Mouse (Mus musculus) liver, embryonic 12.5 days (tissue): Measurements from ENCODE around the gene Sh2d3c. TPM values are rescaled to one million over a fixed set of nuclear protein-coding genes. Genes with fewer than 3 reads are reported as not detected.

Source experiments
- ATAC-seq: fragments of 200-750 bp; cut with Nextera tagmentation; 2 replicates; pipeline ENCODE4 v1.8.0; 2017; ENCODE audit warnings: moderate number of reproducible peaks, mild to moderate bottlenecking, moderate library complexity
- H3K27ac ChIP-seq: fragments of 300-500 bp; sonication (generic); 2 replicates; pipeline ENCODE4 v1.5.1; 2016; ENCODE audit warnings: mild to moderate bottlenecking
- H3K27me3 ChIP-seq: fragments of 300-500 bp; sonication (generic); replicated peaks from 2 replicates; pipeline ENCODE4 v1.6.1; 2016; ENCODE audit warnings: mild to moderate bottlenecking, moderate library complexity
- H3K36me3 ChIP-seq: fragments of 300-500 bp; sonication (generic); 2 replicates; pipeline ENCODE4 v1.6.1; 2016; ENCODE audit warnings: mild to moderate bottlenecking, moderate library complexity
- H3K4me1 ChIP-seq: fragments of 300-500 bp; sonication (generic); 2 replicates; pipeline ENCODE4 v1.6.1; 2016
- H3K4me2 ChIP-seq: fragments of 300-500 bp; sonication (generic); 2 replicates; pipeline ENCODE4 v1.6.1; 2016; ENCODE audit warnings: mild to moderate bottlenecking, moderate library complexity
- H3K4me3 ChIP-seq: fragments of 300-500 bp; sonication (generic); 2 replicates; pipeline ENCODE4 v1.5.1; 2016; ENCODE audit warnings: mild to moderate bottlenecking, moderate library complexity
- H3K9ac ChIP-seq: fragments of 300-500 bp; sonication (generic); 2 replicates; pipeline ENCODE4 v1.6.1; 2016; ENCODE audit warnings: mild to moderate bottlenecking, moderate library complexity
- H3K9me3 ChIP-seq: fragments of 300-500 bp; sonication (generic); replicated peaks from 2 replicates; pipeline ENCODE4 v1.6.1; 2016; ENCODE audit warnings: mild to moderate bottlenecking, moderate library complexity
- WGBS: fragments of 180-500 bp; shearing (Covaris S2); methylation state at CpG from one replicate; pipeline ENCODE4 v1.1.7; 2016; ENCODE audit not compliant: insufficient replicate concordance; 5-methylcytosine and 5-hydroxymethylcytosine counted together
- microRNA counts: library from miRNA; unstranded; fragments of <30 nt; microRNA quantifications from one replicate; lab custom pipeline; 2017
- microRNA-seq: library from miRNA; unstranded; fragments of <30 nt; microRNA quantifications from one replicate; pipeline ENCODE4, GENCODE M21; 2017
- polyA plus RNA-seq: library from polyadenylated mRNA; unstranded; fragments of >200 nt; fragmentation: Nextera tagmentation; extraction: Ambion mirVana; gene quantifications from 2 replicates; pipeline ENCODE4 v1.2.1, GENCODE M21; 2016

The Sh2d3c gene
- polyA plus RNA-seq, 1 experiment from 2014 or later, result 10.1 TPM

DNA sequence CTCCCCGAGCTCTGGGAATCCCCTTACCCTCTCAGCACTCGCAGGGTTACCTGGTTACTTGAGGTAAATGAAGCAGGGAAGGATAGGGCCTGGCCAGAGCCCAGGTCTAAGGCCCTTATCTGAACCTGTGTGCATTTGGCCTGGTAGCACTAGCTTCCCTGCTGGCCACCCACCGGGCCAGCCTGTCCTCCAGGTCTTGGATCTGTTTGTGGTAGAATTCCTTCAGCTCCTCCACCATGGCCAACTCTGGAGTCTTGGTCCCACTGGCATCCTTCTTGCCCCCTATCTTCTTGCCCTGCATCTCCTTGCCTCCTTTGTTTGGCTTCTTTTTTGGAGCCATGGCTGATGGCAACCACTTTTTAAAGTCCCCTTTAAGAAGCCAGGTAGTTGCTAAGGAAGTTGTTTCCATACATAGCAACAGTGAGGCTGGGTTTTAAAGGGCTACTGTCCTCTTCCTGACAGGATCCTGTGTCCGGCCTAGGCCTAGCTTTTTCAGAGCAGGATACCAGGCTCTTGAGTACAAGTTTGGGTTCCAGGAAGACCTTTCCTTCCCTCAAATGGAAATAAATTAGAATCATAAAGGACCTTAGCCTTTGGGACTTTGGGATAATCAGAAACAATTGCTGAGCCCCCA is 63.3 kb downstream of the Sh2d3c start, which contains the start of gene Cfap157:
Gene Cfap157 (minus strand): TSS at position 381 of the 634 bp plus-strand sequence.
- Histone ChIP-seq H3K27ac (no peak within 1 kb of the TSS), H3K4me3 (no peak within 1 kb of the TSS), H3K36me3 (no peaks in the 10 kb centered on the region), H3K4me2 (no peak within 1 kb of the TSS), H3K9me3 (no peaks in the 10 kb centered on the region), H3K27me3 (no peaks in the 10 kb centered on the region), H3K9ac (no peak within 1 kb of the TSS), H3K4me1 (peaks cover 5% of the 10 kb centered on the region)
- 48% methylated on average over 4 of the region's 4 CpGs for WGBS
- ATAC-seq, result no peak

- no peak overlapping the region for H3K4me2 ChIP-seq
- no peaks in the 10 kb centered on the region; the same call in 1 of the 2 replicates for H3K4me1 ChIP-seq
- no peak for ATAC-seq
- H3K36me3 ChIP-seq, result no peaks in the 10 kb centered on the region
- no peaks in the 10 kb centered on the region for H3K9me3 ChIP-seq
- H3K9ac ChIP-seq, result no peak overlapping the region
- H3K27ac ChIP-seq, result no peak overlapping the region
- H3K27me3 ChIP-seq, result no peaks in the 10 kb centered on the region
- H3K4me3 ChIP-seq, result no peak overlapping the region
- 39% methylated on average over 6 of the region's 6 CpGs for WGBS
These were observed 66.3 kb downstream of the Sh2d3c start for GRCm38 (mm10) chr2:32787176-32787575.

DNA sequence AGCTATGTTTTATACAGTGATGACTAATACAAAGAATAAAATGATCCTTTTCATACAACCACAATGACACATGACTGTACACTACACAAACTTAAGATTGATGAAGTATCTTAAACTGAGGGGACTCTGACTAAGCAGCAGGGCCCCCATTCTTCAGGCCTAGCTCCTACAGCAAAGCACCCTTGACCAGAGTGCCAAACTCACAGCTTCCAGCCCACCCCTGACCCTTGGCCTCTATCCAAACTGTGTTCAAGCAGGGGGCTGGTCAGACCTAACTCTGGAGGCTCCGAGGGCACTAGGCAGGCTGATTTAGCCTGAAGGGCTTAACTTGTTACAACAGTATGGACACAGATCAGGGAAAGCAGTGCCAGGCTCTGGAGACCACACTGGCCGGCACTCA is 67.7 kb downstream of the Sh2d3c start:
- no peak overlapping the region for H3K4me2 ChIP-seq
- H3K4me3 ChIP-seq, result no peak overlapping the region
- no peak overlapping the region for H3K27ac ChIP-seq
- no peak for ATAC-seq
- WGBS, result 74% methylated on average over 2 of the region's 2 CpGs
- H3K4me1 ChIP-seq, result no peaks in the 10 kb centered on the region; the same call in 1 of the 2 replicates
- H3K9ac ChIP-seq, result no peak overlapping the region
- H3K9me3 ChIP-seq, result no peaks in the 10 kb centered on the region
- H3K27me3 ChIP-seq, result no peaks in the 10 kb centered on the region
- no peaks in the 10 kb centered on the region for H3K36me3 ChIP-seq

DNA sequence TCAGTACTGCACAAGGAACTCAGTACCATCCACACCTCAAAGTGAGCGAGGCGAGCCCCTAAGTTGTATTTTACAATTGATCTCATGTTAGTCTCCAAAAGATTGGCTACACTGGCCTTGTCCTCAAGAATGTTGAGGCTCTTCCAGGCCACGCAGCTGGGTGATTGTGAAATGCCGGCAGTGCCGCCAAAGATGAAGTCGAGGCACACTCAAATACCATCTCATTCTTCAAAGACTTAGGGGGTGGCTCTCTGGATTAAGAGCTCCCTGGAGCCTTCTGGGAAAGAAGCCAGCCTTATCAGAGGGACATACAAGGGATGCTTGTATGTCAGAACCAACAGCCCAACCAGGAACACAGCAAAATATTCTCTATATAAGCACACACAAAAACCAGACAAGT is 70.4 kb downstream of the Sh2d3c start:
- H3K36me3 ChIP-seq, result peaks cover 4% of the 10 kb centered on the region; the same call in 1 of the 2 replicates
- WGBS, result 79% methylated on average over 6 of the region's 6 CpGs
- H3K27me3 ChIP-seq, result no peaks in the 10 kb centered on the region
- H3K4me1 ChIP-seq, result no peaks in the 10 kb centered on the region; the same call in 1 of the 2 replicates
- H3K4me2 ChIP-seq, result no peak overlapping the region
- no peaks in the 10 kb centered on the region for H3K9me3 ChIP-seq
- no peak overlapping the region for H3K9ac ChIP-seq
- H3K4me3 ChIP-seq, result no peak overlapping the region
- no peak overlapping the region for H3K27ac ChIP-seq
- no peak for ATAC-seq

DNA sequence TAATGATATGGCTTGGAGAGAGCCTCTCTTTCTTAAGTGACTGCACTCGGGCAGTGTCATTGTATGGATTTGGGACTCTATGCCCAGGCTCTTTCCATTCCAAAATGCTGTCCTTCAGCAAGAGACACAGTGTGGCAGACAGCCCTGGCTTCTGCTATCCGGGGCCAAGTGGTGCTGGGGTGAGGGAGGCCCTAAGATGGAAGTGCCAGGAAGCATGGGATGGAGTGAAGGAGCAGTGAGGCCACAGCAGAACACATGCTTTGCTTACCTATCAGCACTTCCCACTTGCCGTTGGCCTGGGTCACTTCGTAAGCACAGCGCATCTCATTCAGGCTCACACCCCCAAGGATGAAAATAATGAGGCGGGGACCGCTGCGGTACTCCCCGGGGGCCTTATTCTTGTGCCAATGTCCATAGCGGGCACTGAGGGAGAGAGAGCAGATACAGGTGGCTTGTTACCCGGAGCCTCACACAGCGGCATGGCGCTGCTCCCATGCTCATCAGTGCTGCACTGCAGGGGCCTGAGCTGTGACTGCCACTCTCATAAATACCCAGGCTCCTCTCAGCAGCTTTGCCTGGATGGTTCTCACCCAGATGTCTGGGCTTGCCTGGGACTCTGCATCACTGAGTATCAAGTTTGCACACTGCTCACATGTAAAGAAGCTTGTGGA is 75.0 kb downstream of the Sh2d3c start:
- Histone ChIP-seq H3K36me3 (peaks cover 28% of the 10 kb centered on the region), H3K27me3 (no peaks in the 10 kb centered on the region), H3K9ac (no peak overlapping the region), H3K27ac (no peak overlapping the region), H3K9me3 (no peaks in the 10 kb centered on the region), H3K4me1 (peaks cover 9% of the 10 kb centered on the region; the same call in 1 of the 2 replicates), H3K4me3 (no peak overlapping the region), H3K4me2 (no peak overlapping the region)
- WGBS, result 78% methylated on average over 13 of the region's 13 CpGs
- ATAC-seq, result no peak

DNA sequence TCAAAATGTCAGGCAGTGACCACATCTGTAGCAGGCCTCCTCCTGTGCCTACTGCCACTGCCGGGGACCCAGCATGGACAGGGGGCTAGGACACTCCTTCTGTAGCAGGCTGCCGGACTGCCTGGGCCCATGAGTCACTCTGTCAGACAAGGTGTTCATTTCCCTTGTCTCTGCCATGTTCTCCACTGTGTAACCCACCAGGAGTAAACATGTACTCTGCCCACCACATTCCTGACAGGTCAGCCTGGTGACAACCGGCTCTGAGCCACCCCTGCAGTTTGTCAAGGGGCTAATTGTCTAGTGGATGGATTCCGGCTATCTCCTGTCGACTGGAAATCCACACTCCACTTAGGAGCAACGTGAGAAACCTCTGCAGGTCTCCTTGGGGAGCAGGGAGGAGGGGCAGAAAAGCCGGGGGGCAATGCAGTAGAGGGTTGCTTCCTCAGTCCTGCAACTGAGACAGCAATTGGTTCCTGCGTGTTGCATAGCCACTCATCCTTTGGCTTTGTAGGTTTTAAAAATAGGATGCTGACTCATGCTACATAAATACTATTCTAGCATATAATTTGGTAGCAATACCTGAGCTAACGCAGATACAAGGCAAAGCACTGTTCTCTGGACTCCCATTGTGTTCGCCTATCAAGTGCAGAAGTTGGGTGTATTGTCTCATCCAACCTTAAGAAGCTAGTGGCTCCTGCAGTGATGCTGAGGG is 77.6 kb downstream of the Sh2d3c start:
- 56% methylated on average over 10 of the region's 10 CpGs for WGBS
- Histone ChIP-seq H3K27ac (no peak overlapping the region), H3K9ac (no peak overlapping the region), H3K4me3 (no peak overlapping the region), H3K9me3 (no peaks in the 10 kb centered on the region), H3K4me1 (peaks cover 9% of the 10 kb centered on the region; the same call in 1 of the 2 replicates), H3K4me2 (no peak overlapping the region), H3K27me3 (no peaks in the 10 kb centered on the region), H3K36me3 (peaks cover 32% of the 10 kb centered on the region)
- no peak for ATAC-seq

MicroRNAs encoded within 50 kb of the gene (microRNA counts, 519-probe panel; counts per million panel counts)
- microRNA mmu-miR-2861 (lab: Ali Mortazavi, UCI), result 582 counts per million, percentile 70 among the panel's probes with 10 or more counts

Small RNA genes within 50 kb of the gene (microRNA-seq; reads per million reads assigned to microRNA genes)
- gene Gm47291 (not detected), gene Mir2861 (not detected), gene Mir3960 (not detected), gene Mir8093 (not detected)

Other genes with a start within 250 kb of the Sh2d3c start
- gene Fam102a, start 185.7 kb upstream of the Sh2d3c start, polyA plus RNA-seq, result 2.4 and 2.5 TPM in 2 replicates
- gene Dpm2, start 150.2 kb upstream of the Sh2d3c start, polyA plus RNA-seq, result 69.5 and 73.8 TPM in 2 replicates
- gene Pip5kl1, start 146.3 kb upstream of the Sh2d3c start, polyA plus RNA-seq, result 0.13 TPM in 1 of 2 replicates, not detected in the other
- gene 9430097D07Rik, start 145.4 kb upstream of the Sh2d3c start, polyA plus RNA-seq, result not detected in 2 replicates
- gene St6galnac4, start 134.0 kb upstream of the Sh2d3c start, polyA plus RNA-seq, result 17.5 and 18.9 TPM in 2 replicates
- 14.5 and 15.4 TPM in 2 replicates for gene St6galnac6, start 121.3 kb upstream of the Sh2d3c start, polyA plus RNA-seq
- gene Ak1, start 99.3 kb upstream of the Sh2d3c start, polyA plus RNA-seq, result 2.6 TPM in 2 replicates
- gene Eng, start 74.5 kb upstream of the Sh2d3c start, polyA plus RNA-seq, result 32.4 and 35.4 TPM in 2 replicates
- gene Fpgs, start 16.9 kb upstream of the Sh2d3c start, polyA plus RNA-seq, result 32.8 and 35.8 TPM in 2 replicates
- 85.3 and 86.1 TPM in 2 replicates for gene Cdk9, start 8.0 kb upstream of the Sh2d3c start, polyA plus RNA-seq
- not detected in 2 replicates for gene 6330409D20Rik, start 20.0 kb downstream of the Sh2d3c start, polyA plus RNA-seq
- gene Tor2a, start 36.2 kb downstream of the Sh2d3c start, polyA plus RNA-seq, result 35.9 and 36.6 TPM in 2 replicates
- gene Ttc16, start 54.6 kb downstream of the Sh2d3c start, polyA plus RNA-seq, result 0.12 and 0.26 TPM in 2 replicates
- 3.3 and 3.5 TPM in 2 replicates for gene Ptrh1, start 54.7 kb downstream of the Sh2d3c start, polyA plus RNA-seq
- 0.44 and 0.54 TPM in 2 replicates for gene Cfap157, start 63.4 kb downstream of the Sh2d3c start, polyA plus RNA-seq
- 5.8 and 5.9 TPM in 2 replicates for gene Stxbp1, start 126.2 kb downstream of the Sh2d3c start, polyA plus RNA-seq
- 11.9 and 12.4 TPM in 2 replicates for gene Fam129b, start 155.1 kb downstream of the Sh2d3c start, polyA plus RNA-seq
- 171 and 174 TPM in 2 replicates for gene Rpl12, start 240.5 kb downstream of the Sh2d3c start, polyA plus RNA-seq
- 3.5 and 4.4 TPM in 2 replicates for gene Lrsam1, start 240.6 kb downstream of the Sh2d3c start, polyA plus RNA-seq